In the genomic region with DNA sequence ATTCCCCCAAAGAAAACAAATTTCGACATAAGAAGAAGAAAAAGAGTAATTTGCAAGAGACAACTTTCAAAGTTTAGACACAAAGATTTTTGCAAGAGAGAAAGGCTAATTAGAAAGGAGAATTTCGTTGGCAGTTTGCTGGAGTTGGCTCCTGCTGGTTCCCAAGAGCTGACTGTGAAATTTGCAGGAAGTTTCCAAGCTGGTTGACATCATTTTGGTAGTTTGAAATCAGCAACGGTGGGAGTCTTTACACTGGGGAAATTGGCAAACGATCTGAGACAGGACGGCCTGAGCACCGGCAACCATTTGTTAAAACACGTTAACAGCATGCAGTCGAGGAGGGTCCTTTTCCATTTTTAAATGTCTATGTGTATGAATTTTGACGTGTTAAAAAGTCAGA, we compare ENCODE assay signal across 15 mouse cellular contexts.
DNase-seq lines count a peak whose midpoint lies in the region; ATAC-seq and TF ChIP-seq lines count a peak whose summit lies in the region.
"Had no signal": no experiment of that assay in that cellular context is flagged by ENCODE, and none has a peak within 500 bp of the region (broad histone marks: within the 10 kb centered on the region; RNA-seq: fewer than 3 reads in every experiment).

No protein-coding gene starts in this region.

- H3K4me3 ChIP-seq in forebrain, postnatal 0 days (ENCODE audit: low read depth, low read length): no peak overlapping the region
- H3K4me3 ChIP-seq in forebrain, embryonic 10.5 days: no peak overlapping the region
- H3K4me3 ChIP-seq in kidney, postnatal 0 days (replicated peaks; ENCODE audit: low read depth, low read length): no peak overlapping the region
- H3K4me3 ChIP-seq: embryonic facial prominence, embryonic 15.5 days; heart, embryonic 13.5 days; limb, embryonic 13.5 days; neural tube, embryonic 15.5 days had no signal

- H3K4me1 ChIP-seq in forebrain, postnatal 0 days (ENCODE audit: insufficient read depth): peaks cover 9% of the 10 kb centered on the region; the same call in 1 of the 2 replicates
- H3K4me1 ChIP-seq in forebrain, embryonic 10.5 days: peaks cover 16% of the 10 kb centered on the region
- H3K4me1 ChIP-seq in kidney, postnatal 0 days (replicated peaks; ENCODE audit: insufficient read depth, low read length): peaks cover 8% of the 10 kb centered on the region; the same call in 1 of the 2 replicates

- 26% methylated on average over 9 of the region's 9 CpGs for WGBS in forebrain, postnatal 0 days
- WGBS in forebrain, embryonic 10.5 days: 73% methylated on average over 9 of the region's 9 CpGs
- WGBS in kidney, postnatal 0 days: 48% methylated on average over 9 of the region's 9 CpGs

- H3K4me2 ChIP-seq in forebrain, postnatal 0 days (ENCODE audit: low read depth): no peak overlapping the region
- no peak overlapping the region for H3K4me2 ChIP-seq in kidney, postnatal 0 days (ENCODE audit: low read length)
- H3K4me2 ChIP-seq: embryonic facial prominence, embryonic 15.5 days; heart, embryonic 13.5 days; limb, embryonic 13.5 days; neural tube, embryonic 15.5 days had no signal

- H3K27ac ChIP-seq in forebrain, postnatal 0 days (ENCODE audit: low read depth, low read length): no peak overlapping the region
- H3K27ac ChIP-seq in forebrain, embryonic 10.5 days: no peak overlapping the region
- no peak overlapping the region for H3K27ac ChIP-seq in kidney, postnatal 0 days
- H3K27ac ChIP-seq: embryonic facial prominence, embryonic 15.5 days; heart, embryonic 13.5 days; limb, embryonic 13.5 days; neural tube, embryonic 15.5 days had no signal

- peak; percentile 77 for DNase-seq in forebrain, postnatal 0 days
- DNase-seq in forebrain, embryonic 10.5 days (ENCODE audit: extremely low spot score, low spot score): no peak
- peak; percentile 36 for DNase-seq in kidney, postnatal 0 days (ENCODE audit: low spot score)
- DNase-seq in kidney, postnatal 10 days: no peak
- peak; percentile 37 for DNase-seq in lung, postnatal 10 days
- DNase-seq in lung, adult 18-20 months: no peak
- DNase-seq in right cerebral cortex, postnatal 4 days: peak; percentile 25
- DNase-seq in ovary, adult 18-20 months (ENCODE audit: low spot score): no peak
- DNase-seq: adrenal gland, postnatal 14 days; kidney, postnatal 36 days; liver, postnatal 0 days had no signal

- H3K9ac ChIP-seq in forebrain, postnatal 0 days: no peak overlapping the region
- no peak overlapping the region for H3K9ac ChIP-seq in kidney, postnatal 0 days (ENCODE audit: low read depth, low read length)
- H3K9ac ChIP-seq: embryonic facial prominence, embryonic 15.5 days; heart, embryonic 13.5 days; limb, embryonic 13.5 days; liver, postnatal 0 days; neural tube, embryonic 15.5 days had no signal

- no peaks in the 10 kb centered on the region for H3K9me3 ChIP-seq in forebrain, postnatal 0 days (ENCODE audit: low read length)
- H3K9me3 ChIP-seq in forebrain, embryonic 10.5 days: no peaks in the 10 kb centered on the region
- no peaks in the 10 kb centered on the region for H3K9me3 ChIP-seq in kidney, postnatal 0 days (replicated peaks; ENCODE audit: low read length)
- H3K9me3 ChIP-seq: embryonic facial prominence, embryonic 15.5 days; heart, embryonic 13.5 days; limb, embryonic 13.5 days; neural tube, embryonic 15.5 days had no signal

- no peak for TF ChIP-seq CTCF in forebrain, postnatal 0 days (IDR thresholded peaks at IDR 0.05; ENCODE audit: low read depth)
- no peak for TF ChIP-seq CTCF in kidney, postnatal 0 days (IDR thresholded peaks at IDR 0.05; ENCODE audit: low read depth)

- H3K27me3 ChIP-seq in forebrain, postnatal 0 days (ENCODE audit: insufficient read depth, low read length): no peaks in the 10 kb centered on the region
- no peaks in the 10 kb centered on the region for H3K27me3 ChIP-seq in forebrain, embryonic 10.5 days (ENCODE audit: poor library complexity, severe bottlenecking)
- no peaks in the 10 kb centered on the region for H3K27me3 ChIP-seq in kidney, postnatal 0 days (ENCODE audit: insufficient read depth, low read length)
- H3K27me3 ChIP-seq: embryonic facial prominence, embryonic 15.5 days; heart, embryonic 13.5 days; limb, embryonic 13.5 days; neural tube, embryonic 15.5 days had no signal

- ATAC-seq in forebrain, postnatal 0 days: peak; percentile 67
- ATAC-seq in kidney, postnatal 0 days (replicated peaks; ENCODE audit: low FRiP score, low read depth): no peak
- ATAC-seq: liver, postnatal 0 days had no signal

- H3K36me3 ChIP-seq in forebrain, postnatal 0 days (ENCODE audit: insufficient read depth): no peaks in the 10 kb centered on the region
- no peaks in the 10 kb centered on the region for H3K36me3 ChIP-seq in forebrain, embryonic 10.5 days (replicated peaks)
- H3K36me3 ChIP-seq in kidney, postnatal 0 days (ENCODE audit: insufficient read depth, low read length): no peaks in the 10 kb centered on the region
- H3K36me3 ChIP-seq: embryonic facial prominence, embryonic 15.5 days; heart, embryonic 13.5 days; limb, embryonic 13.5 days; neural tube, embryonic 15.5 days had no signal

Comparison
In these comparisons a context has a peak if more than half of its experiments do, and no peak if none do; other contexts are left out.
1. DNase-seq: peak in forebrain, postnatal 0 days (single experiment), kidney, postnatal 0 days (single experiment), lung, postnatal 10 days (single experiment) and right cerebral cortex, postnatal 4 days (single experiment); none in forebrain, embryonic 10.5 days (single experiment), kidney, postnatal 10 days (single experiment), lung, adult 18-20 months (0 of 2) and ovary, adult 18-20 months (single experiment).